Mouse (Mus musculus) urinary bladder, postnatal 25 days (tissue): ENCODE data around the gene Txlng.

Source experiments
- DNase-seq: peaks from one replicate; pipeline ENCODE4 v3.0.0; 2022; ENCODE audit warnings: low spot score

Txlng gene

GRCm38 (mm10) chrX:162760115-162760942, 68.9 kb downstream of the Txlng start, which contains the start of gene Rbbp7:
Gene Rbbp7 (plus strand): TSS chrX:162760402.
- peak; percentile 74 for DNase-seq

- no peak for DNase-seq
Measured at GRCm38 (mm10) chrX:162759251-162760114, 69.8 kb downstream of the Txlng start.

- no peak for DNase-seq
Measured at GRCm38 (mm10) chrX:162756058-162756457, 73.2 kb downstream of the Txlng start.

- DNase-seq, result no peak
Measured at GRCm38 (mm10) chrX:162754314-162754713, 74.9 kb downstream of the Txlng start.

GRCm38 (mm10) chrX:162752418-162752817, 76.8 kb downstream of the Txlng start:
- DNase-seq, result no peak

GRCm38 (mm10) chrX:162748696-162749420, 80.4 kb downstream of the Txlng start:
- no peak for DNase-seq

- no peak for DNase-seq
Measured at GRCm38 (mm10) chrX:162736140-162736659, 93.1 kb downstream of the Txlng start.

GRCm38 (mm10) chrX:162734997-162735929, 94.0 kb downstream of the Txlng start:
- peak; percentile 40 for DNase-seq

- no peak for DNase-seq
Measured at GRCm38 (mm10) chrX:162730031-162730430, 99.2 kb downstream of the Txlng start.
